ENCODE assay signal across 32 mouse cellular contexts in genomic region chr3:60053231-60053927, GRCm38 (mm10). TPM values are rescaled to one million over a fixed set of nuclear protein-coding genes. Genes with fewer than 3 reads are reported as not detected.
DNase-seq lines count a peak whose midpoint lies in the region; ATAC-seq and TF ChIP-seq lines count a peak whose summit lies in the region.
"Had no signal": no experiment of that assay in that cellular context is flagged by ENCODE, and none has a peak within 500 bp of the region (broad histone marks: within the 10 kb centered on the region; RNA-seq: fewer than 3 reads in every experiment).

No protein-coding gene starts in this region.

- H3K9me3 ChIP-seq in liver, embryonic 11.5 days (ENCODE audit: control insufficient read depth, low read length) = no peaks in the 10 kb centered on the region
- H3K9me3 ChIP-seq in stomach, postnatal 0 days (ENCODE audit: control insufficient read depth, low read length) = no peaks in the 10 kb centered on the region
- H3K9me3 ChIP-seq: forebrain, embryonic 10.5 days; forebrain, embryonic 13.5 days; hindbrain, embryonic 13.5 days had no signal

- no peak overlapping the region for H3K9ac ChIP-seq in liver, adult 2 months (ENCODE audit: low read depth, low read length)
- no peak overlapping the region for H3K9ac ChIP-seq in liver, embryonic 11.5 days (ENCODE audit: low read depth, low read length)
- H3K9ac ChIP-seq in stomach, postnatal 0 days (ENCODE audit: low read length) = no peak overlapping the region
- H3K9ac ChIP-seq: forebrain, embryonic 13.5 days; hindbrain, embryonic 13.5 days had no signal

- ATAC-seq in liver, embryonic 11.5 days (replicated peaks; ENCODE audit: low FRiP score) = no peak
- ATAC-seq in megakaryocyte, adult 5-6 weeks (ENCODE audit: poor library complexity, severe bottlenecking) = peak; percentile 47; the same call in 1 of the 2 replicates
- peak; percentile 92 for ATAC-seq in stomach, postnatal 0 days (ENCODE audit: low FRiP score, low TSS enrichment)
- ATAC-seq: activated CD4-positive, CD25-positive, alpha-beta regulatory T cell, adult 4 months; forebrain, embryonic 13.5 days; forebrain, embryonic 16.5 days; hindbrain, embryonic 16.5 days had no signal

- H3K4me1 ChIP-seq in liver, adult 2 months (ENCODE audit: control insufficient read depth, insufficient read depth, low read length) = peaks cover 20% of the 10 kb centered on the region
- no peaks in the 10 kb centered on the region for H3K4me1 ChIP-seq in liver, embryonic 11.5 days (replicated peaks; ENCODE audit: control insufficient read depth, insufficient read depth, low read length)
- no peaks in the 10 kb centered on the region for H3K4me1 ChIP-seq in stomach, postnatal 0 days (replicated peaks; ENCODE audit: control insufficient read depth, insufficient read depth)
- H3K4me1 ChIP-seq: forebrain, embryonic 10.5 days; forebrain, embryonic 13.5 days; hindbrain, embryonic 13.5 days had no signal

- TF ChIP-seq EP300 in stomach, postnatal 0 days (optimal IDR thresholded peaks at IDR 0.05) = peak; percentile 60

- 50% methylated on average over 3 of the region's 3 CpGs for WGBS in liver, adult 2 months
- 57% methylated on average over 3 of the region's 3 CpGs for WGBS in liver, embryonic 11.5 days
- 47% methylated on average over 3 of the region's 3 CpGs for WGBS in stomach, postnatal 0 days

- H3K27me3 ChIP-seq in liver, adult 2 months (ENCODE audit: control insufficient read depth, insufficient read depth, low read length) = no peaks in the 10 kb centered on the region
- no peaks in the 10 kb centered on the region for H3K27me3 ChIP-seq in liver, embryonic 11.5 days (replicated peaks; ENCODE audit: control insufficient read depth, insufficient read depth, low read length)
- H3K27me3 ChIP-seq in stomach, postnatal 0 days (ENCODE audit: control insufficient read depth, insufficient read depth, low read length) = no peaks in the 10 kb centered on the region
- H3K27me3 ChIP-seq: forebrain, embryonic 13.5 days; hindbrain, embryonic 13.5 days had no signal

- DNase-seq in liver, adult 2 months (ENCODE audit: extremely low read depth, low read depth, low spot score) = no peak
- DNase-seq in liver, embryonic 11.5 days (ENCODE audit: low spot score) = no peak
- DNase-seq in urinary bladder, postnatal 14 days (ENCODE audit: low spot score) = peak; percentile 14
- no peak for DNase-seq in urinary bladder, postnatal 4 days (ENCODE audit: low spot score in 2 of 2)
- DNase-seq in stomach, postnatal 0 days (ENCODE audit: low spot score) = peak; percentile 19
- no peak for DNase-seq in cerebellum, postnatal 14 days
- DNase-seq in gastrocnemius, adult 18-20 months (ENCODE audit: low spot score) = no peak
- DNase-seq: adrenal gland, adult 8-10 months; adrenal gland, postnatal 25 days; cerebellum, adult 11-12 months; cerebellum, adult 8-10 months; cerebellum, postnatal 10 days; gastrocnemius, adult 2 months; gastrocnemius, postnatal 14 days; heart, adult 11 months had no signal

- no peaks in the 10 kb centered on the region for H3K79me2 ChIP-seq in liver, adult 2 months (ENCODE audit: control insufficient read depth, insufficient read depth, low read length)

- TF ChIP-seq CTCF in liver, adult 2 months (IDR thresholded peaks at IDR 0.05; ENCODE audit: low read depth, low read length) = no peak
- TF ChIP-seq CTCF in stomach, postnatal 0 days (IDR thresholded peaks at IDR 0.05; ENCODE audit: low read depth) = no peak

- no peak for TF ChIP-seq POLR2A in liver, adult 2 months (IDR thresholded peaks at IDR 0.05; ENCODE audit: extremely low read depth, insufficient read depth, low read length)

- H3K4me3 ChIP-seq in liver, adult 2 months (ENCODE audit: insufficient read depth, low read depth, low read length) = no peak overlapping the region
- H3K4me3 ChIP-seq in liver, embryonic 11.5 days (ENCODE audit: low read depth, low read length) = no peak overlapping the region
- no peak overlapping the region for H3K4me3 ChIP-seq in stomach, postnatal 0 days (ENCODE audit: low read depth, low read length)
- H3K4me3 ChIP-seq: forebrain, embryonic 10.5 days; forebrain, embryonic 13.5 days; gastrocnemius, adult 2 months; hindbrain, embryonic 13.5 days had no signal

- H3K4me2 ChIP-seq in liver, embryonic 11.5 days = no peak overlapping the region
- no peak overlapping the region for H3K4me2 ChIP-seq in stomach, postnatal 0 days (replicated peaks; ENCODE audit: low read depth)
- H3K4me2 ChIP-seq: forebrain, embryonic 13.5 days; heart, embryonic 11.5 days; hindbrain, embryonic 13.5 days had no signal

- no peaks in the 10 kb centered on the region for H3K36me3 ChIP-seq in liver, adult 2 months (ENCODE audit: control insufficient read depth, insufficient read depth, low read length)
- no peaks in the 10 kb centered on the region for H3K36me3 ChIP-seq in liver, embryonic 11.5 days (ENCODE audit: control insufficient read depth, insufficient read depth, low read length)
- no peaks in the 10 kb centered on the region for H3K36me3 ChIP-seq in stomach, postnatal 0 days (ENCODE audit: control insufficient read depth, insufficient read depth, low read length)
- H3K36me3 ChIP-seq: forebrain, embryonic 10.5 days; hindbrain, embryonic 13.5 days had no signal

- H3K27ac ChIP-seq in liver, adult 2 months (replicated peaks; ENCODE audit: insufficient read depth, low read depth, low read length) = peak overlapping the region; percentile 71
- no peak overlapping the region for H3K27ac ChIP-seq in liver, embryonic 11.5 days (ENCODE audit: low read depth, low read length)
- peak overlapping the region; percentile 35 for H3K27ac ChIP-seq in stomach, postnatal 0 days (replicated peaks)
- H3K27ac ChIP-seq: forebrain, embryonic 10.5 days; forebrain, embryonic 13.5 days; gastrocnemius, adult 2 months; hindbrain, embryonic 13.5 days had no signal

RNA-seq across cellular contexts. Expression of gene Aadac, which starts 27.9 kb away (rescaled TPM):
- 1,087 and 1,480 TPM in 2 replicates for total RNA-seq in liver, adult 2 months (2014; rRNA removed)
- 241 and 265 TPM in 2 replicates for polyA plus RNA-seq in liver, adult 2 months (2012; rRNA removed)
- polyA plus RNA-seq in liver, embryonic 11.5 days (2014; fragmentation: Nextera tagmentation; extraction: Ambion mirVana) = 57.7 and 64.2 TPM in 2 replicates
- total RNA-seq in megakaryocyte, adult 5-6 weeks (2015) = not detected in 2 replicates
- not detected in 2 replicates for total RNA-seq in megakaryocyte, adult 5-6 weeks (2017)
- 1.6 and 2.2 TPM in 2 replicates for polyA plus RNA-seq in stomach, postnatal 0 days (2015; fragmentation: Nextera tagmentation; extraction: Ambion mirVana)
- total RNA-seq in gastrocnemius, adult 18-20 months (2021) = under 1 TPM in 1 of 2 experiments, not detected in 1; 0.24 TPM
- total RNA-seq: adrenal gland, adult 8-10 months; adrenal gland, postnatal 25 days; ES-E14; gastrocnemius, adult 2 months; gastrocnemius, postnatal 14 days; heart, adult 8-10 months; heart, postnatal 25 days; hematopoietic stem cell, adult 5-6 weeks had no signal
- polyA plus RNA-seq: activated CD4-positive, CD25-positive, alpha-beta regulatory T cell, adult 4 months; brain, embryonic 14.5 days; embryonic facial prominence, embryonic 11.5 days; forebrain, embryonic 10.5 days; forebrain, embryonic 13.5 days; forebrain, embryonic 16.5 days; heart, embryonic 14.5 days; hindbrain, embryonic 13.5 days; hindbrain, embryonic 16.5 days had no signal

RNA-seq across cellular contexts. Expression of gene Sucnr1, which starts 28.3 kb away (rescaled TPM):
- total RNA-seq in liver, adult 2 months (2014; rRNA removed) = 27.3 and 45.3 TPM in 2 replicates
- polyA plus RNA-seq in liver, adult 2 months (2012; rRNA removed) = 27.1 and 28.0 TPM in 2 replicates
- not detected in 2 replicates for polyA plus RNA-seq in liver, embryonic 11.5 days (2014; fragmentation: Nextera tagmentation; extraction: Ambion mirVana)
- 0.68 and 1.2 TPM in 2 replicates for total RNA-seq in megakaryocyte, adult 5-6 weeks (2015)
- total RNA-seq in megakaryocyte, adult 5-6 weeks (2017) = 0.29 and 0.69 TPM in 2 replicates
- 0.06 and 0.21 TPM in 2 replicates for polyA plus RNA-seq in stomach, postnatal 0 days (2015; fragmentation: Nextera tagmentation; extraction: Ambion mirVana)
- total RNA-seq in gastrocnemius, adult 18-20 months (2021) = under 1 TPM in 1 of 2 experiments, not detected in 1; 0.33 TPM
- total RNA-seq: ES-E14; gastrocnemius, adult 2 months; heart, adult 8-10 months; heart, postnatal 25 days; hematopoietic stem cell, adult 5-6 weeks had no signal
- polyA plus RNA-seq: activated CD4-positive, CD25-positive, alpha-beta regulatory T cell, adult 4 months; brain, embryonic 14.5 days; embryonic facial prominence, embryonic 11.5 days; forebrain, embryonic 10.5 days; forebrain, embryonic 13.5 days; forebrain, embryonic 16.5 days; heart, embryonic 11.5 days; heart, postnatal 0 days; hindbrain, embryonic 13.5 days; hindbrain, embryonic 16.5 days had no signal

RNA-seq across cellular contexts. Expression of gene Aadacl2, which starts 46.8 kb away (rescaled TPM):
- not detected in 2 replicates for total RNA-seq in liver, adult 2 months (2014; rRNA removed)
- not detected in 2 replicates for polyA plus RNA-seq in liver, adult 2 months (2012; rRNA removed)
- polyA plus RNA-seq in liver, embryonic 11.5 days (2014; fragmentation: Nextera tagmentation; extraction: Ambion mirVana) = not detected in 2 replicates
- total RNA-seq in megakaryocyte, adult 5-6 weeks (2015) = not detected in 2 replicates
- total RNA-seq in megakaryocyte, adult 5-6 weeks (2017) = not detected in 2 replicates
- 11.4 TPM in 2 replicates for polyA plus RNA-seq in stomach, postnatal 0 days (2015; fragmentation: Nextera tagmentation; extraction: Ambion mirVana)
- total RNA-seq in gastrocnemius, adult 18-20 months (2021) = not detected
- total RNA-seq: adrenal gland, adult 8-10 months; adrenal gland, postnatal 25 days; ES-E14; gastrocnemius, adult 2 months; gastrocnemius, postnatal 14 days; gastrocnemius, postnatal 4 days; heart, adult 8-10 months; heart, postnatal 25 days; hematopoietic stem cell, adult 5-6 weeks had no signal
- polyA plus RNA-seq: activated CD4-positive, CD25-positive, alpha-beta regulatory T cell, adult 4 months; brain, embryonic 14.5 days; embryonic facial prominence, embryonic 11.5 days; forebrain, embryonic 10.5 days; forebrain, embryonic 13.5 days; forebrain, embryonic 16.5 days; heart, embryonic 11.5 days; heart, embryonic 14.5 days; heart, postnatal 0 days; hindbrain, embryonic 13.5 days; hindbrain, embryonic 16.5 days had no signal

Comparison
In these comparisons a context has a peak if more than half of its experiments do, and no peak if none do; other contexts are left out.
1. DNase-seq: peak in urinary bladder, postnatal 14 days (single experiment) and stomach, postnatal 0 days (single experiment); none in liver, adult 2 months (single experiment), liver, embryonic 11.5 days (single experiment), urinary bladder, postnatal 4 days (0 of 2), cerebellum, postnatal 14 days (0 of 2) and gastrocnemius, adult 18-20 months (single experiment).
2. RNA of gene Aadac, which starts 27.9 kb away (total RNA-seq): 1,087 to 1,480 TPM in liver, adult 2 months; 0.24 TPM in gastrocnemius, adult 18-20 months and not detected in megakaryocyte, adult 5-6 weeks; every median in the first group is over 100 times any median in the second.
3. RNA of gene Sucnr1, which starts 28.3 kb away (total RNA-seq): 27.3 to 45.3 TPM in liver, adult 2 months; 0.29 to 1.2 TPM in megakaryocyte, adult 5-6 weeks and 0.33 TPM in gastrocnemius, adult 18-20 months; every median in the first group is over 10 times any median in the second.